Mouse (Mus musculus): ENCODE measurements around the gene Scgb2b19. TPM values are rescaled to one million over a fixed set of nuclear protein-coding genes. Genes with fewer than 3 reads are reported as not detected.
"Not testable (repeated sequence)": the region's sequence is repeated elsewhere in the genome, so short reads cannot be mapped to it uniquely, and the experiment has no call there.

The Scgb2b19 gene
- not detected for total RNA-seq (2021)
- long read RNA-seq: 0 reads

DNA sequence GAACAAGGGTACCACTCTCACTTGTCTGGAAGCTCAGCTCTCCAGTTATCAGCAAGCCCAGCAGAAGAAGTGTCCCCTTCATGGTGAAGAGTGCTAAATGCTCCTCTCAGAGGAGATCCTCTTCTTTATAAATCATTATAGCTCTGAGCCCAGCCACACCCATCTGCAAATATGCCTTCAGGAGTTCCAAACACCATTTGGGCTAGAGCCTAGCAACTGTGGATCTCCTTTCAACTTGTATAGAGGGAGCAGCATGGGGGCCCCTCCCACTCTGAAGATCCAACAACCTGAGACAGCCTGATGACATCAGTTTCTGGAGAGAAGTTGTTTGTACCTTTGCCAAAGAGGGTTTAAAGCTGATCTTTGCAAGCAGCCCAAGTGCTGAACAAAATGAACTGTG, at the start of gene Scgb2b19:
TSS of gene Scgb2b19 (minus strand) at position 101 of the 400 bp plus-strand sequence.
- not testable (repeated sequence) for DNase-seq (ENCODE audit: low spot score in 2 of 2)

DNA sequence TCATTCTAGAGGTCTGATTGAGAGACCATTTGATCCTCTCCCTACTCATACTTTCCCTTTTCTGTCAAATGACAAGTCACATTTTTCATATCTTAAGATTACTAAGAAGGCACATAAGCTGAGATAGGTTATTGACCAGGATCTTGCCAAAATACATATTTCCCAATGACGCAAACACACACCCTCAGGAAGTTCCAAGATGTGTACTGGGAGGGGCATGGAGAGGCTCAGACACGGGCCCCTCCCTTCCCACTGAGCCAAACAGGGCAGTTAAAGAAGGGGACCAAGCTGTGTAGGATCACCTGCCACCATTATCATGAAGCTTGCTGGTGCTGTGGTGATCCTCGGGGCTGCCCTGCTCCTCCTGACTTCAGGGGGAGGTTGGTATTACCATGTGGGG, 6.9 kb upstream of the Scgb2b19 start, which contains the start of gene Scgb1b19:
TSS of gene Scgb1b19 (plus strand) at position 301 of the 400 bp plus-strand sequence.
- DNase-seq (ENCODE audit: low spot score in 2 of 2): not testable (repeated sequence)

Other genes with a start within 250 kb of the Scgb2b19 start
- not detected for gene Scgb2b17, start 223.8 kb downstream of the Scgb2b19 start, total RNA-seq (2021)
- gene Scgb1b17, start 216.9 kb downstream of the Scgb2b19 start, total RNA-seq (2021): not detected
- gene Scgb2b18, start 106.5 kb downstream of the Scgb2b19 start, total RNA-seq (2021): not detected
- not detected for gene Scgb1b18, start 94.8 kb downstream of the Scgb2b19 start, total RNA-seq (2021)
- gene Scgb1b19, start 7.0 kb upstream of the Scgb2b19 start, total RNA-seq (2021): not detected
- not detected for gene Scgb2b20, start 86.0 kb upstream of the Scgb2b19 start, total RNA-seq (2021)
- not detected for gene Scgb1b20, start 92.9 kb upstream of the Scgb2b19 start, total RNA-seq (2021)
- not detected for gene Scgb2b21, start 240.1 kb upstream of the Scgb2b19 start, total RNA-seq (2021)

Data from layer of hippocampus, postnatal 10 days (tissue).